Mouse (Mus musculus) spleen, postnatal 4 days (tissue): ENCODE measurements around the gene Ceacam3.
"Not testable (repeated sequence)": the region's sequence is repeated elsewhere in the genome, so short reads cannot be mapped to it uniquely, and the experiment has no call there.

Experiments used
- DNase-seq, 2 experiments: peaks; one replicate each; pipeline ENCODE4 v3.0.0; 2022; ENCODE audit warnings: low spot score in 2 of 2

The Ceacam3 gene

GRCm38 (mm10) chr7:17149931-17150330, at the start of gene Ceacam3:
Ceacam3 (plus strand) TSS chr7:17150282.
- DNase-seq = no peak

GRCm38 (mm10) chr7:17101631-17102030, 48.5 kb upstream of the Ceacam3 start:
- not testable (repeated sequence) for DNase-seq

GRCm38 (mm10) chr7:17135307-17135706, 14.8 kb upstream of the Ceacam3 start:
- no peak for DNase-seq

GRCm38 (mm10) chr7:17155634-17156033, 5.6 kb downstream of the Ceacam3 start:
- DNase-seq = no peak

- no peak for DNase-seq
Observed at GRCm38 (mm10) chr7:17156885-17157677, 7.0 kb downstream of the Ceacam3 start.

- DNase-seq = no peak
Observed at GRCm38 (mm10) chr7:17159011-17159410, 8.9 kb downstream of the Ceacam3 start.

- no peak for DNase-seq
Observed at GRCm38 (mm10) chr7:17171827-17172226, 21.7 kb downstream of the Ceacam3 start.

- DNase-seq = no peak
Observed at GRCm38 (mm10) chr7:17203177-17203576, 53.1 kb downstream of the Ceacam3 start, which contains the start of gene Psg29. Psg29 (plus strand) TSS chr7:17203477.

- no peak for DNase-seq
Observed at GRCm38 (mm10) chr7:17205530-17206184, 55.6 kb downstream of the Ceacam3 start.
